In genomic region chr9:113932501-113932900, GRCm38 (mm10) we compare ENCODE assay signal across 7 mouse cellular contexts. TPM values are rescaled to one million over a fixed set of nuclear protein-coding genes. Genes with fewer than 3 reads are reported as not detected.
DNase-seq lines count a peak whose midpoint lies in the region; ATAC-seq lines count a peak whose summit lies in the region.

No protein-coding gene starts in this region.

- H3K4me2 ChIP-seq in embryonic facial prominence, embryonic 14.5 days (ENCODE audit: low read depth, low read length): peak overlapping the region; percentile 80
- peak overlapping the region; percentile 74 for H3K4me2 ChIP-seq in hindbrain, embryonic 16.5 days (ENCODE audit: low read length)

- H3K36me3 ChIP-seq in embryonic facial prominence, embryonic 14.5 days (ENCODE audit: control insufficient read depth, insufficient read depth, low read length): no peaks in the 10 kb centered on the region
- no peaks in the 10 kb centered on the region for H3K36me3 ChIP-seq in hindbrain, embryonic 16.5 days (ENCODE audit: control insufficient read depth, insufficient read depth, low read length)

- H3K4me3 ChIP-seq in embryonic facial prominence, embryonic 14.5 days (ENCODE audit: low read depth, low read length): peak overlapping the region; percentile 96
- H3K4me3 ChIP-seq in hindbrain, embryonic 16.5 days (ENCODE audit: low read length): peak overlapping the region; percentile 88

- no peaks in the 10 kb centered on the region for H3K27me3 ChIP-seq in embryonic facial prominence, embryonic 14.5 days (replicated peaks; ENCODE audit: control insufficient read depth, insufficient read depth, low read length)
- no peaks in the 10 kb centered on the region for H3K27me3 ChIP-seq in hindbrain, embryonic 16.5 days (replicated peaks; ENCODE audit: control insufficient read depth, insufficient read depth, low read length)

- peak overlapping the region; percentile 95 for H3K9ac ChIP-seq in embryonic facial prominence, embryonic 14.5 days (ENCODE audit: low read depth, low read length)
- H3K9ac ChIP-seq in hindbrain, embryonic 16.5 days (ENCODE audit: low read depth, low read length): peak overlapping the region; percentile 94; the same call in 1 of the 2 replicates

- ATAC-seq in embryonic facial prominence, embryonic 14.5 days (ENCODE audit: low read depth): no peak
- ATAC-seq in hindbrain, embryonic 16.5 days: no peak

- WGBS in embryonic facial prominence, embryonic 14.5 days: 20% methylated on average over 11 of the region's 11 CpGs
- WGBS in hindbrain, embryonic 16.5 days: 30% methylated on average over 11 of the region's 11 CpGs

- no peaks in the 10 kb centered on the region for H3K9me3 ChIP-seq in embryonic facial prominence, embryonic 14.5 days (ENCODE audit: control insufficient read depth, low read length)
- H3K9me3 ChIP-seq in hindbrain, embryonic 16.5 days (ENCODE audit: control insufficient read depth, low read length): no peaks in the 10 kb centered on the region

- no peak overlapping the region for H3K27ac ChIP-seq in embryonic facial prominence, embryonic 14.5 days (replicated peaks; ENCODE audit: low read depth, low read length)
- no peak overlapping the region for H3K27ac ChIP-seq in hindbrain, embryonic 16.5 days (ENCODE audit: low read depth, low read length)

- peak; percentile 16 to 65 for DNase-seq in spleen, postnatal 4 days (ENCODE audit: low spot score in 2 of 2)
- DNase-seq in spleen, adult 12 weeks (ENCODE audit: low spot score): no peak
- no peak for DNase-seq in embryonic facial prominence, embryonic 14.5 days (ENCODE audit: low spot score)
- DNase-seq in lung, postnatal 10 days: peak; percentile 7
- DNase-seq in frontal cortex, adult 2 months (ENCODE audit: extremely low spot score in 1 of 2, low spot score in 1 of 2): no peak
- no peak for DNase-seq in layer of hippocampus, postnatal 25 days (ENCODE audit: extremely low spot score in 1 of 2, low spot score in 1 of 2)

- peaks cover 17% of the 10 kb centered on the region for H3K4me1 ChIP-seq in embryonic facial prominence, embryonic 14.5 days (ENCODE audit: control insufficient read depth, insufficient read depth, low read length)
- H3K4me1 ChIP-seq in hindbrain, embryonic 16.5 days (ENCODE audit: control insufficient read depth, insufficient read depth, low read depth, low read length): peaks cover 18% of the 10 kb centered on the region

RNA-seq across cellular contexts. Expression of gene Ubp1, which starts 1.8 kb away (rescaled TPM):
- 35.1 and 40.7 TPM in 2 replicates for polyA plus RNA-seq in embryonic facial prominence, embryonic 14.5 days (2014; fragmentation: Nextera tagmentation; extraction: Ambion mirVana)
- 21.3 and 26.8 TPM in 2 replicates for polyA plus RNA-seq in hindbrain, embryonic 16.5 days (2015; fragmentation: Nextera tagmentation; extraction: Ambion mirVana)
- 131 and 152 TPM in 2 replicates for polyA plus RNA-seq in frontal cortex, adult 2 months (2012; rRNA removed)
- 10 to 100 TPM; 60.4 to 80.9 TPM for total RNA-seq in layer of hippocampus, postnatal 25 days (2021)

Comparison
In these comparisons a context has a peak if more than half of its experiments do, and no peak if none do; other contexts are left out.
1. DNase-seq: peak in spleen, postnatal 4 days (2 of 2) and lung, postnatal 10 days (single experiment); none in spleen, adult 12 weeks (single experiment), embryonic facial prominence, embryonic 14.5 days (single experiment), frontal cortex, adult 2 months (0 of 2) and layer of hippocampus, postnatal 25 days (0 of 2).